Mouse (Mus musculus) lung, postnatal 4 days (tissue): ENCODE results near the gene Ssbp1.

Experiments used
- DNase-seq, 2 experiments: peaks; one replicate each; pipeline ENCODE4 v3.0.0; 2021

Ssbp1 gene

GRCm38 (mm10) chr6:40465710-40466109 is 5.4 kb upstream of the Ssbp1 start:
- DNase-seq, result peak in 1 of 2 experiments; percentile 16

GRCm38 (mm10) chr6:40471720-40472010 is 513 bp downstream of the Ssbp1 start:
- no peak for DNase-seq

GRCm38 (mm10) chr6:40476132-40476531 is 5.0 kb downstream of the Ssbp1 start:
- DNase-seq, result no peak

- no peak for DNase-seq
Observed at GRCm38 (mm10) chr6:40479705-40480104, 8.6 kb downstream of the Ssbp1 start.

- no peak for DNase-seq
Observed at GRCm38 (mm10) chr6:40482318-40482717, 11.2 kb downstream of the Ssbp1 start.

- DNase-seq, result no peak
Observed at GRCm38 (mm10) chr6:40490933-40491332, 19.8 kb downstream of the Ssbp1 start, which contains the start of gene Tas2r137. Tas2r137 (plus strand) TSS chr6:40491233.

- no peak for DNase-seq
Observed at GRCm38 (mm10) chr6:40493229-40493628, 22.1 kb downstream of the Ssbp1 start, which contains the start of gene Tas2r108. Tas2r108 (plus strand) TSS chr6:40493529.

GRCm38 (mm10) chr6:40519408-40519807 is 48.3 kb downstream of the Ssbp1 start, which contains the start of gene Prss37:
Prss37 (minus strand) TSS chr6:40519508.
- DNase-seq, result no peak
